Mouse (Mus musculus): Measurements from ENCODE around the gene Agr2. TPM values are rescaled to one million over a fixed set of nuclear protein-coding genes. Genes with fewer than 3 reads are reported as not detected.

Agr2 gene
- polyA plus RNA-seq, 1 experiment from 2014 or later = not detected

- no peak overlapping the region for H3K4me3 ChIP-seq (replicated peaks; ENCODE audit: low read depth, low read length)
- peak; percentile 83 for ATAC-seq (ENCODE audit: low FRiP score, low TSS enrichment)
- no peaks in the 10 kb centered on the region for H3K9me3 ChIP-seq (ENCODE audit: control insufficient read depth, low read length)
- no peaks in the 10 kb centered on the region for H3K27me3 ChIP-seq (ENCODE audit: control insufficient read depth, insufficient read depth, low read length)
- H3K4me1 ChIP-seq (ENCODE audit: control insufficient read depth, insufficient read depth, low read length) = 0 out of 2 replicates have a peak, but pooled peaks cover 10% of the 10 kb centered on the region
- H3K27ac ChIP-seq (replicated peaks; ENCODE audit: low read depth, low read length) = peak overlapping the region; percentile 32; the same call in 1 of the 2 replicates
- H3K9ac ChIP-seq (replicated peaks; ENCODE audit: low read length) = no peak overlapping the region
- H3K36me3 ChIP-seq (ENCODE audit: control insufficient read depth, insufficient read depth, low read length) = no peaks in the 10 kb centered on the region
- peak; percentile 74 for DNase-seq
- WGBS = 27% methylated on average over 6 of the region's 6 CpGs
- H3K4me2 ChIP-seq (ENCODE audit: low read length) = peak overlapping the region; percentile 12; the same call in 1 of the 2 replicates
These were observed 10.9 kb upstream of the Agr2 start for GRCm38 (mm10) chr12:35981732-35982360.

- no peak for ATAC-seq (ENCODE audit: low FRiP score, low TSS enrichment)
- no peak overlapping the region for H3K27ac ChIP-seq (replicated peaks; ENCODE audit: low read depth, low read length)
- no peak overlapping the region for H3K9ac ChIP-seq (replicated peaks; ENCODE audit: low read length)
- no peak for DNase-seq
- H3K9me3 ChIP-seq (ENCODE audit: control insufficient read depth, low read length) = no peaks in the 10 kb centered on the region
- H3K36me3 ChIP-seq (ENCODE audit: control insufficient read depth, insufficient read depth, low read length) = no peaks in the 10 kb centered on the region
- whole genome bisulfite sequencing = 95% methylated on average over 9 of the region's 9 CpGs
- H3K4me1 ChIP-seq (ENCODE audit: control insufficient read depth, insufficient read depth, low read length) = 0 out of 2 replicates have a peak, but pooled peaks cover 10% of the 10 kb centered on the region
- H3K4me3 ChIP-seq (replicated peaks; ENCODE audit: low read depth, low read length) = no peak overlapping the region
- H3K4me2 ChIP-seq (ENCODE audit: low read length) = no peak overlapping the region
- H3K27me3 ChIP-seq (ENCODE audit: control insufficient read depth, insufficient read depth, low read length) = no peaks in the 10 kb centered on the region
These were observed 9.2 kb upstream of the Agr2 start for GRCm38 (mm10) chr12:35983472-35983871.

GRCm38 (mm10) chr12:35984743-35985142 is 8.0 kb upstream of the Agr2 start:
- WGBS = 94% methylated on average over 5 of the region's 5 CpGs
- ATAC-seq (ENCODE audit: low FRiP score, low TSS enrichment) = no peak
- H3K9ac ChIP-seq (replicated peaks; ENCODE audit: low read length) = no peak overlapping the region

GRCm38 (mm10) chr12:35993583-35993982 is 876 bp downstream of the Agr2 start:
- Histone ChIP-seq H3K4me3 (replicated peaks; ENCODE audit: low read depth, low read length) (no peak overlapping the region), H3K9ac (replicated peaks; ENCODE audit: low read length) (no peak overlapping the region), H3K4me1 (ENCODE audit: control insufficient read depth, insufficient read depth, low read length) (peaks cover 5% of the 10 kb centered on the region; the same call in 1 of the 2 replicates), H3K4me2 (ENCODE audit: low read length) (no peak overlapping the region), H3K9me3 (ENCODE audit: control insufficient read depth, low read length) (no peaks in the 10 kb centered on the region), H3K27me3 (ENCODE audit: control insufficient read depth, insufficient read depth, low read length) (no peaks in the 10 kb centered on the region), H3K27ac (replicated peaks; ENCODE audit: low read depth, low read length) (no peak overlapping the region), H3K36me3 (ENCODE audit: control insufficient read depth, insufficient read depth, low read length) (no peaks in the 10 kb centered on the region)
- 77% methylated on average over 3 of the region's 3 CpGs for WGBS
- no peak for DNase-seq
- ATAC-seq (ENCODE audit: low FRiP score, low TSS enrichment) = no peak

More at GRCm38 (mm10) chr12:35984743-35985142, 8.0 kb upstream of the Agr2 start:
- Histone ChIP-seq H3K4me1 (ENCODE audit: control insufficient read depth, insufficient read depth, low read length) (0 out of 2 replicates have a peak, but pooled peaks cover 10% of the 10 kb centered on the region), H3K4me2 (ENCODE audit: low read length) (no peak overlapping the region), H3K27ac (replicated peaks; ENCODE audit: low read depth, low read length) (no peak overlapping the region), H3K9me3 (ENCODE audit: control insufficient read depth, low read length) (no peaks in the 10 kb centered on the region), H3K4me3 (replicated peaks; ENCODE audit: low read depth, low read length) (no peak overlapping the region), H3K36me3 (ENCODE audit: control insufficient read depth, insufficient read depth, low read length) (no peaks in the 10 kb centered on the region), H3K27me3 (ENCODE audit: control insufficient read depth, insufficient read depth, low read length) (no peaks in the 10 kb centered on the region)
- no peak for DNase-seq

- Histone ChIP-seq H3K4me3 (replicated peaks; ENCODE audit: low read depth, low read length) (no peak overlapping the region), H3K27ac (replicated peaks; ENCODE audit: low read depth, low read length) (no peak overlapping the region; the same call in 1 of the 2 replicates), H3K4me1 (ENCODE audit: control insufficient read depth, insufficient read depth, low read length) (peaks cover 5% of the 10 kb centered on the region; the same call in 1 of the 2 replicates), H3K27me3 (ENCODE audit: control insufficient read depth, insufficient read depth, low read length) (no peaks in the 10 kb centered on the region), H3K9me3 (ENCODE audit: control insufficient read depth, low read length) (no peaks in the 10 kb centered on the region), H3K4me2 (ENCODE audit: low read length) (no peak overlapping the region), H3K36me3 (ENCODE audit: control insufficient read depth, insufficient read depth, low read length) (no peaks in the 10 kb centered on the region), H3K9ac (replicated peaks; ENCODE audit: low read length) (no peak overlapping the region)
- ATAC-seq (ENCODE audit: low FRiP score, low TSS enrichment) (peak; percentile 67; the same call in 1 of the 2 replicates), DNase-seq (peak; percentile 75)
These were observed 1.4 kb downstream of the Agr2 start for GRCm38 (mm10) chr12:35994098-35994497.

GRCm38 (mm10) chr12:35995799-35996198 is 3.1 kb downstream of the Agr2 start:
- ATAC-seq (ENCODE audit: low FRiP score, low TSS enrichment) = no peak
- no peak overlapping the region for H3K27ac ChIP-seq (replicated peaks; ENCODE audit: low read depth, low read length)
- no peaks in the 10 kb centered on the region for H3K27me3 ChIP-seq (ENCODE audit: control insufficient read depth, insufficient read depth, low read length)
- peaks cover 5% of the 10 kb centered on the region; the same call in 1 of the 2 replicates for H3K4me1 ChIP-seq (ENCODE audit: control insufficient read depth, insufficient read depth, low read length)
- H3K36me3 ChIP-seq (ENCODE audit: control insufficient read depth, insufficient read depth, low read length) = no peaks in the 10 kb centered on the region
- 36% methylated on average over 5 of the region's 5 CpGs for WGBS
- H3K9me3 ChIP-seq (ENCODE audit: control insufficient read depth, low read length) = no peaks in the 10 kb centered on the region
- H3K4me2 ChIP-seq (ENCODE audit: low read length) = no peak overlapping the region
- H3K4me3 ChIP-seq (replicated peaks; ENCODE audit: low read depth, low read length) = no peak overlapping the region
- no peak overlapping the region for H3K9ac ChIP-seq (replicated peaks; ENCODE audit: low read length)
- peak; percentile 67 for DNase-seq

GRCm38 (mm10) chr12:36004714-36005113 is 12.0 kb downstream of the Agr2 start:
- H3K4me3 ChIP-seq (replicated peaks; ENCODE audit: low read depth, low read length) = no peak overlapping the region
- 69% methylated on average over 4 of the region's 4 CpGs for WGBS

GRCm38 (mm10) chr12:36007581-36007980 is 14.9 kb downstream of the Agr2 start:
- no peak overlapping the region for H3K9ac ChIP-seq (replicated peaks; ENCODE audit: low read length)
- DNase-seq (no peak), ATAC-seq (ENCODE audit: low FRiP score, low TSS enrichment) (no peak)
- H3K36me3 ChIP-seq (ENCODE audit: control insufficient read depth, insufficient read depth, low read length) = no peaks in the 10 kb centered on the region
- no peaks in the 10 kb centered on the region for H3K9me3 ChIP-seq (ENCODE audit: control insufficient read depth, low read length)
- no peaks in the 10 kb centered on the region for H3K4me1 ChIP-seq (ENCODE audit: control insufficient read depth, insufficient read depth, low read length)
- H3K4me2 ChIP-seq (ENCODE audit: low read length) = no peak overlapping the region
- no peak overlapping the region for H3K4me3 ChIP-seq (replicated peaks; ENCODE audit: low read depth, low read length)
- no peaks in the 10 kb centered on the region for H3K27me3 ChIP-seq (ENCODE audit: control insufficient read depth, insufficient read depth, low read length)
- no peak overlapping the region for H3K27ac ChIP-seq (replicated peaks; ENCODE audit: low read depth, low read length)
- WGBS = 92% methylated on average over 2 of the region's 2 CpGs

More at GRCm38 (mm10) chr12:36004714-36005113, 12.0 kb downstream of the Agr2 start:
- DNase-seq = no peak
- Histone ChIP-seq H3K27me3 (ENCODE audit: control insufficient read depth, insufficient read depth, low read length) (no peaks in the 10 kb centered on the region), H3K27ac (replicated peaks; ENCODE audit: low read depth, low read length) (no peak overlapping the region), H3K9me3 (ENCODE audit: control insufficient read depth, low read length) (no peaks in the 10 kb centered on the region), H3K9ac (replicated peaks; ENCODE audit: low read length) (no peak overlapping the region), H3K4me1 (ENCODE audit: control insufficient read depth, insufficient read depth, low read length) (no peaks in the 10 kb centered on the region), H3K4me2 (ENCODE audit: low read length) (no peak overlapping the region), H3K36me3 (ENCODE audit: control insufficient read depth, insufficient read depth, low read length) (no peaks in the 10 kb centered on the region)
- ATAC-seq (ENCODE audit: low FRiP score, low TSS enrichment) = no peak

Data from midbrain, embryonic 14.5 days (tissue).